Mouse (Mus musculus): ENCODE measurements around the gene Nexmif.

GRCm38 (mm10) chrX:104201592-104202139 lies 681 bp upstream of the Nexmif start:
- TF ChIP-seq POLR2A (IDR thresholded peaks at IDR 0.05; ENCODE audit: borderline replicate concordance, control insufficient read depth, low read depth, low read length) (no peak), CTCF (IDR thresholded peaks at IDR 0.05; ENCODE audit: control insufficient read depth, insufficient read depth, low read length) (no peak)

Measured in bone marrow, adult 2 months (tissue).